Mouse (Mus musculus): ENCODE data around the gene Fbln2. TPM values are rescaled to one million over a fixed set of nuclear protein-coding genes. Genes with fewer than 3 reads are reported as not detected.

Gene Fbln2
- total RNA-seq, 4 experiments from 2014 or later: 8.8 to 24.6 (median 14.7) TPM

- DNase-seq: peak; percentile 66
Measured at GRCm38 (mm10) chr6:91281206-91281605, 69.0 kb downstream of the Fbln2 start.

GRCm38 (mm10) chr6:91281747-91282146, 69.5 kb downstream of the Fbln2 start:
- no peak for DNase-seq

GRCm38 (mm10) chr6:91283031-91283430, 70.8 kb downstream of the Fbln2 start:
- DNase-seq: no peak

GRCm38 (mm10) chr6:91284521-91285449, 72.5 kb downstream of the Fbln2 start:
- no peak for DNase-seq

GRCm38 (mm10) chr6:91285450-91285790, 73.2 kb downstream of the Fbln2 start:
- DNase-seq: peak; percentile 34

GRCm38 (mm10) chr6:91285814-91286545, 73.7 kb downstream of the Fbln2 start:
- DNase-seq: no peak

GRCm38 (mm10) chr6:91286624-91287023, 74.4 kb downstream of the Fbln2 start:
- peak; percentile 41 for DNase-seq

GRCm38 (mm10) chr6:91287148-91287547, 74.9 kb downstream of the Fbln2 start:
- no peak for DNase-seq

GRCm38 (mm10) chr6:91287636-91288035, 75.4 kb downstream of the Fbln2 start:
- no peak for DNase-seq

GRCm38 (mm10) chr6:91288251-91288785, 76.1 kb downstream of the Fbln2 start:
- no peak for DNase-seq

GRCm38 (mm10) chr6:91288961-91289360, 76.7 kb downstream of the Fbln2 start:
- no peak for DNase-seq

- DNase-seq: peak; percentile 79
Measured at GRCm38 (mm10) chr6:91290937-91291336, 78.7 kb downstream of the Fbln2 start.

- no peak for DNase-seq
Measured at GRCm38 (mm10) chr6:91295431-91295830, 83.2 kb downstream of the Fbln2 start.

GRCm38 (mm10) chr6:91298828-91299227, 86.6 kb downstream of the Fbln2 start:
- DNase-seq: no peak

- DNase-seq: no peak
Measured at GRCm38 (mm10) chr6:91300079-91300478, 87.8 kb downstream of the Fbln2 start.

- DNase-seq: no peak
Measured at GRCm38 (mm10) chr6:91301839-91302238, 89.6 kb downstream of the Fbln2 start.

- DNase-seq: no peak
Measured at GRCm38 (mm10) chr6:91302337-91302736, 90.1 kb downstream of the Fbln2 start.

GRCm38 (mm10) chr6:91304172-91304571, 91.9 kb downstream of the Fbln2 start:
- no peak for DNase-seq

- no peak for DNase-seq
Measured at GRCm38 (mm10) chr6:91307972-91308371, 95.7 kb downstream of the Fbln2 start.

- DNase-seq: no peak
Measured at GRCm38 (mm10) chr6:91311204-91311603, 98.9 kb downstream of the Fbln2 start.

- no peak for DNase-seq
Measured at GRCm38 (mm10) chr6:91312491-91312890, 100.2 kb downstream of the Fbln2 start.

Data from adrenal gland, adult 8-10 months (tissue).